Mouse (Mus musculus): ENCODE measurements around the gene Golga5. TPM values are rescaled to one million over a fixed set of nuclear protein-coding genes. Genes with fewer than 3 reads are reported as not detected.

Gene Golga5
- polyA plus RNA-seq (2016; fragmentation: Nextera tagmentation; extraction: Ambion mirVana) = 26.1 and 26.5 TPM in 2 replicates

DNA sequence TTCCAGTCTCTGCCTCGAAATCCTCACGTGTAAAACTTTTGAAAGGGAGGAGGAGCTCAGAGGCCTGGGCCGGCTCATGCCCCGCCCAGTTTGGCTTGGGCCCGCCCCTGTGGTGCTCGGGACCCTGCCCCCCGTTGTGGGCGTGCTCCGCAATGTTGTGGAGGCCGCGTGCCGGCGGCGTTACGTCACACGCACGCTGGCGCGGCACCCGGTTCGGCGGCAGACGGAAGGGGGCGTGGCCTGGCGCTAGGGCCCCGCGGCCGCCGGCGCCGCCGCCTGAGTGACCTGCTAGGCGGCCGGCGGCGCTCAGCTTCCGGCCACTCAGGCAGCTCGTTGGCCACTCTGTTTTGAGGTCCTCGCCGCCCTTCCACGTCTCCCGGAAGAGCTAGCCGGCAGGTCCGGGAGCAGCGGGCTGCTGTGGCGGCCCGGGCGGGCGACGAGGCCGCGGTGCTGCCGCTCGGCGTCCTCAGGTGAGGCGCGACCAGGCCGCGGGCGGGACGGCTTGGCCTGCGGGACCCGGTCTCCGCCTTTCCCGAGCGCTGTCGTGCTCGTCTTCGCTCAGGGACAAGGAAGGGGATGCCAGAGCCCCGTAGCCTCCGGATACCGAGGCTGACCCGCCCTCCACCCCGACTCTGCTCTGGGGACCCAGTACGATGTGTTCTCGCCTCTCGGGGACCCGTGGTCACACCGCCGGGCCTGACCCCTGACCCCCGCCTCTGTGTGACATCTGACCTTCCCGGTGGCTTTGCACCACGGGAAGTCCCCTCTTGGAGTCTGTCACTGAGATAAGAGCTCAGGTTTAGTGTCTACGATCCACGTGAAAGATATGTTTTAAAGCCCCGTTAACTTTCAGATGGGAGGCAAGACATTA lies at the start of gene Golga5:
Gene Golga5, plus strand, starts transcription at position 242 of the 871 bp plus-strand sequence.
- Histone ChIP-seq H3K27me3 (ENCODE audit: insufficient read depth, poor library complexity, severe bottlenecking) (no peaks in the 10 kb centered on the region), H3K4me3 (peak within 1 kb of the TSS; percentile 92), H3K9me3 (no peaks in the 10 kb centered on the region), H3K27ac (peak within 1 kb of the TSS; percentile 89), H3K4me1 (replicated peaks) (peaks cover 10% of the 10 kb centered on the region), H3K36me3 (peaks cover 21% of the 10 kb centered on the region)
- peak; percentile 97 for DNase-seq (ENCODE audit: low spot score)
- WGBS = under 1% methylated on average over 86 of the region's 86 CpGs

DNA sequence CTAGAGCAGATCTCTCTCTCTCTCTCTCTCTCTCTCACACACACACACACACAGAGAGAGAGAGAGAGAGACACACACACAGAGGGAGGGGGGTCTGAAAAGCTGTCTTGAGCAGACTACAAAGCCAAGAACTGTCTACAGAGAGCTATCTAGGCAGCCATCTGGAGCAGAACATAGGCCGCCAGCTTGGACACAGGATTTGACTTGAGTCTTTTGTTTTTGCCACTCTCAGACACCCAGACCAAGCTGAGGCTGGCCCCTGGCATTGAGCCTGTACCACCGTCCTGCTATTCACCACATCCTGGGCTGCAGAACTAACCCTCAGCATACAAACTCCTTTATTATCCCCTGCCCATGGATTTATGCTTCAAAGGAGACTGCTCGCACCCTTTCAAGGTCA lies 49.4 kb upstream of the Golga5 start:
- Histone ChIP-seq H3K27me3 (ENCODE audit: insufficient read depth, poor library complexity, severe bottlenecking) (no peaks in the 10 kb centered on the region), H3K9me3 (no peaks in the 10 kb centered on the region), H3K27ac (peak overlapping the region; percentile 62), H3K36me3 (peaks cover 24% of the 10 kb centered on the region), H3K4me3 (no peak overlapping the region), H3K4me1 (replicated peaks) (peaks cover 14% of the 10 kb centered on the region)
- DNase-seq (ENCODE audit: low spot score) = no peak
- WGBS = 64% methylated on average over 3 of the region's 3 CpGs

GRCm38 (mm10) chr12:102420168-102420890 lies 48.6 kb upstream of the Golga5 start:
- no peak for DNase-seq (ENCODE audit: low spot score)
- 93% methylated on average over 10 of the region's 10 CpGs for WGBS
- no peaks in the 10 kb centered on the region for H3K27me3 ChIP-seq (ENCODE audit: insufficient read depth, poor library complexity, severe bottlenecking)
- no peak overlapping the region for H3K27ac ChIP-seq
- H3K4me1 ChIP-seq (replicated peaks) = peaks cover 14% of the 10 kb centered on the region
- H3K36me3 ChIP-seq = peaks cover 24% of the 10 kb centered on the region
- H3K9me3 ChIP-seq = no peaks in the 10 kb centered on the region
- H3K4me3 ChIP-seq = no peak overlapping the region

GRCm38 (mm10) chr12:102422065-102422464 lies 46.9 kb upstream of the Golga5 start:
- no peaks in the 10 kb centered on the region for H3K27me3 ChIP-seq (ENCODE audit: insufficient read depth, poor library complexity, severe bottlenecking)
- peaks cover 3% of the 10 kb centered on the region; the same call in 1 of the 2 replicates for H3K9me3 ChIP-seq
- peaks cover 6% of the 10 kb centered on the region for H3K4me1 ChIP-seq (replicated peaks)
- H3K36me3 ChIP-seq = peaks cover 33% of the 10 kb centered on the region
- no peak overlapping the region for H3K4me3 ChIP-seq
- DNase-seq (ENCODE audit: low spot score) = no peak
- no peak overlapping the region for H3K27ac ChIP-seq
- 89% methylated on average over 6 of the region's 6 CpGs for WGBS

DNA sequence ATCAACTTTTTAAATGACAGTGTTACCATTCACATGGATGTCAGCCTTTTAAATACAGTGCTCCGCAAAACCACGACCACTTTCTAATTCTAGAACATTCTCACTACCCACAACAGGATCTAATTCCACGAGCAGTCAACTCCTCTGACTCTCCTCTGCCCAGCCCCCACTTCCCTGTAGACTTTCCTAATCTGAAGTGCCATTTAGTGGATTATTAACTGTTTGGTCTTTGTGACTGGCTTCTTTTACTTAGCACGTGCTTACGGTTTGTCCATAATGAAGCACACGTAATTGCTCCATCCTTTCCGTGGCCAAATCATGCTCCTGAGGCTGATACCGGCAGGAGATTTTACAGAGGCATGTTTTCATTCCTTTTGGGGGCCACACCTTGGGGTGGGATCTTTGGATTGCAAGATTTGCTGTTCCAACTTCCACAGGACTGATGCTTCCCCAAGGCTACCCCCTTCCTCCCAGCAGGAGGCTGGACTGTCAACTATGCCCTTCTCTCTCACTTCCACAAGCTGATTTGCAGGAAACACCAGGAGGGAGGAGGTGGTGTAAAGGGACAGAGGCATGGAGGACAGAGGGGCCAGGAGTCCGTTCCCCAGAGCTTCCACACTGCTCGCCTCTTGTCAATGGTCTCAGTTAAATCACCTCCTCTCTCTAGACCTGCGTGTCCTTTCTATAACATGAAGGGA lies 46.2 kb upstream of the Golga5 start:
- Histone ChIP-seq H3K27ac (no peak overlapping the region), H3K9me3 (peaks cover 3% of the 10 kb centered on the region; the same call in 1 of the 2 replicates), H3K4me1 (replicated peaks) (peaks cover 6% of the 10 kb centered on the region), H3K36me3 (peaks cover 33% of the 10 kb centered on the region), H3K4me3 (no peak overlapping the region), H3K27me3 (ENCODE audit: insufficient read depth, poor library complexity, severe bottlenecking) (no peaks in the 10 kb centered on the region)
- DNase-seq (ENCODE audit: low spot score) = no peak
- 91% methylated on average over 11 of the region's 11 CpGs for WGBS

DNA sequence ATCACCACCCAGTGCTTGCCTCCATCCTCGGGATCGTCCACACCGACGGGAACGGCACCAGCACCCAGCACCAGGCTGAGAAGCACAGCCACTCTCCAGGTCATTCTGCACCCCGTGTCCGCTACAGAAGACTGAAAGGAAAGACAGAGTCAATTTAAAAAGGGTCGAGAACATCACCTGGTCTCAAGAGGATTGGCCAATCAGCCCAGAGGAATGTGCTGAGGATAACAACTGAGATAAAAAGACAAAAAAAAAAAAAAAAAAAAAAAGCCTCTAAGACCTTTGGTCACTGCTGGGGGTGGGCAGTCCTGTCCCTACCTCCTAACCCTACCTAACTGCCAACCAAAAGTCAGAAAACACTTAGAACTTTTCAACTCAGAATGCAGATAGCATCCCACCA lies 45.3 kb upstream of the Golga5 start:
- Histone ChIP-seq H3K4me1 (replicated peaks) (peaks cover 6% of the 10 kb centered on the region), H3K27ac (no peak overlapping the region), H3K36me3 (peaks cover 33% of the 10 kb centered on the region), H3K4me3 (no peak overlapping the region), H3K9me3 (peaks cover 3% of the 10 kb centered on the region; the same call in 1 of the 2 replicates), H3K27me3 (ENCODE audit: insufficient read depth, poor library complexity, severe bottlenecking) (no peaks in the 10 kb centered on the region)
- 90% methylated on average over 8 of the region's 8 CpGs for WGBS
- no peak for DNase-seq (ENCODE audit: low spot score)

GRCm38 (mm10) chr12:102424456-102424855 lies 44.5 kb upstream of the Golga5 start:
- peaks cover 3% of the 10 kb centered on the region; the same call in 1 of the 2 replicates for H3K9me3 ChIP-seq
- no peak for DNase-seq (ENCODE audit: low spot score)
- peaks cover 33% of the 10 kb centered on the region for H3K36me3 ChIP-seq
- 89% methylated on average over 2 of the region's 2 CpGs for WGBS
- H3K4me3 ChIP-seq = no peak overlapping the region
- no peaks in the 10 kb centered on the region for H3K27me3 ChIP-seq (ENCODE audit: insufficient read depth, poor library complexity, severe bottlenecking)
- H3K4me1 ChIP-seq (replicated peaks) = peaks cover 5% of the 10 kb centered on the region
- H3K27ac ChIP-seq = no peak overlapping the region

DNA sequence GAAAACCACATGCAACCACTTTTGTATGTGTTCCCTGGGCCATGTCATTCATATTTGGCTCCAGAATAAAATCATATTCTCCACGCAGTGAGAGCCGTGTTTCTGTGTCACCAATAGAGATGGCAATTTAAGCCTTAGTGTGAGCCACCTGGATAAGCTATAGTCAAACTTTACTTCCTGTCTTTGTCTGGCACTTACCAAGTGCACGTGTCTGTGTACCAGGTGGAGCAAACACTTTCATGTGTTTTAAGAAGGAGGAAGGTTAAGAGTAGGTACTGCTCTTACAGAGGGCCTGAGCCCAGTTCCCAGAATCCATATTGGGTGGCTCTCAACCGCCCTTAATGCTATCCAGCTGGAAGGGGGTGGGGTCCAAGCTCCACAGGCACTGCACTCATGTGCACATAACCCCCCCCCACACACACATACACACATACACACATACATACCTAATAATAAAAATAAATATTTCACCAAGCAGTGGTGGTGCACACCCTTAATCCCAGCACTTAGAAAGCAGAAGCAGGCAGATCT lies 43.8 kb upstream of the Golga5 start:
- Histone ChIP-seq H3K27ac (no peak overlapping the region), H3K4me1 (replicated peaks) (no peaks in the 10 kb centered on the region), H3K36me3 (peaks cover 33% of the 10 kb centered on the region), H3K27me3 (ENCODE audit: insufficient read depth, poor library complexity, severe bottlenecking) (no peaks in the 10 kb centered on the region), H3K4me3 (no peak overlapping the region), H3K9me3 (peaks cover 3% of the 10 kb centered on the region; the same call in 1 of the 2 replicates)
- DNase-seq (ENCODE audit: low spot score) = no peak
- WGBS = 89% methylated on average over 4 of the region's 4 CpGs

- peaks cover 3% of the 10 kb centered on the region; the same call in 1 of the 2 replicates for H3K9me3 ChIP-seq
- no peaks in the 10 kb centered on the region for H3K27me3 ChIP-seq (ENCODE audit: insufficient read depth, poor library complexity, severe bottlenecking)
- H3K4me3 ChIP-seq = no peak overlapping the region
- DNase-seq (ENCODE audit: low spot score) = no peak
- H3K27ac ChIP-seq = no peak overlapping the region
- 91% methylated on average over 7 of the region's 7 CpGs for WGBS
- H3K36me3 ChIP-seq = peaks cover 31% of the 10 kb centered on the region
- H3K4me1 ChIP-seq (replicated peaks) = no peaks in the 10 kb centered on the region
These were observed 42.6 kb upstream of the Golga5 start for GRCm38 (mm10) chr12:102426285-102426684.

DNA sequence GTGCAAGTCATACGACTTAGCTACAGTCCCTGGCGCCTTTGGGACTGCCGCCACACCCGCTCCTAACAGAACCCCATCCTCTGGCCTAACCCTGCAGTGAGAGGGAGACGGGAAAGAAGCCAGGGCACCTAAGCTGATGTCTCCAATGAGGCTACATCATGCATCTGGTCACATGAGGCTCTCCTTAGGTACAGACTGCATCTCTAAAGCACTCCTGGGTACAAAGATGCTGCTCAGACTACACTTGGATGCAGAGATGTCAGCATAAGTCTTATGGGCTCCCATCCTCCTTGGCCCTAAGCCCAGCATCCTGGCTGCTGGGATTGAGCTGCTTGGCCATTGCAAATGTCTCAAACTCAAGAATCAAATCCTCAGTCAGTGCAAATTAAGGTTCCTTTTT lies 39.3 kb upstream of the Golga5 start:
- H3K27me3 ChIP-seq (ENCODE audit: insufficient read depth, poor library complexity, severe bottlenecking) = no peaks in the 10 kb centered on the region
- H3K27ac ChIP-seq = no peak overlapping the region
- no peak overlapping the region for H3K4me3 ChIP-seq
- WGBS = 90% methylated on average over 5 of the region's 5 CpGs
- peaks cover 3% of the 10 kb centered on the region; the same call in 1 of the 2 replicates for H3K9me3 ChIP-seq
- no peak for DNase-seq (ENCODE audit: low spot score)
- H3K36me3 ChIP-seq = peaks cover 8% of the 10 kb centered on the region
- H3K4me1 ChIP-seq (replicated peaks) = no peaks in the 10 kb centered on the region

- 93% methylated on average over 4 of the region's 4 CpGs for WGBS
- H3K36me3 ChIP-seq = peaks cover 8% of the 10 kb centered on the region
- peaks cover 3% of the 10 kb centered on the region; the same call in 1 of the 2 replicates for H3K9me3 ChIP-seq
- H3K4me3 ChIP-seq = no peak overlapping the region
- no peaks in the 10 kb centered on the region for H3K27me3 ChIP-seq (ENCODE audit: insufficient read depth, poor library complexity, severe bottlenecking)
- no peak overlapping the region for H3K27ac ChIP-seq
- no peaks in the 10 kb centered on the region for H3K4me1 ChIP-seq (replicated peaks)
- no peak for DNase-seq (ENCODE audit: low spot score)
These were observed 38.7 kb upstream of the Golga5 start for GRCm38 (mm10) chr12:102430228-102430627.

DNA sequence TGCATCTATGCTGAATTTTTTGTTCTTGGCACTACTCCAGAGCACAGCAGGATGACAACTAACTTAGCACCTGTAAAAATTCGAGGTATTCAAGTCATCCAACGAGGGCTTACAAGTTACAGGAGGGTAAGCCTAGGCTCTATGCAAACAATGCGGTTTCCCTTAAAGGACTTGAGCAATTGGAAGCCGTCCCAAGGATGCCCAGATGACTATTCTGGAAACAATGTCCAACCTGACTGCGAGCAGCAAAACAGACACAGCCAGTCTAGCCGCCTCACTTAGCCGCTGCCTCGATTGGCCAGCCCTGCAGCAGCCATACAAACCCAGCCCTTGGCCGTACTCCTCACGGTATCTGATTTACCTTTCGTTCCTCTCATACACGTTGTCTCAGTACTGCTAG lies 36.7 kb upstream of the Golga5 start:
- Histone ChIP-seq H3K9me3 (no peaks in the 10 kb centered on the region), H3K27ac (no peak overlapping the region), H3K4me3 (no peak overlapping the region), H3K27me3 (ENCODE audit: insufficient read depth, poor library complexity, severe bottlenecking) (no peaks in the 10 kb centered on the region), H3K4me1 (replicated peaks) (no peaks in the 10 kb centered on the region), H3K36me3 (no peaks in the 10 kb centered on the region)
- WGBS = 87% methylated on average over 12 of the region's 12 CpGs
- DNase-seq (ENCODE audit: low spot score) = no peak

All from hindbrain, embryonic 10.5 days (tissue).